Mouse (Mus musculus): ENCODE data around the gene Ndufs7. TPM values are rescaled to one million over a fixed set of nuclear protein-coding genes. Genes with fewer than 3 reads are reported as not detected.
A peak's percentile ranks its signal among the peaks of the same experiment; 100 is the strongest.

Ndufs7 gene
- total RNA-seq, 1 experiment, result 205 TPM

DNA sequence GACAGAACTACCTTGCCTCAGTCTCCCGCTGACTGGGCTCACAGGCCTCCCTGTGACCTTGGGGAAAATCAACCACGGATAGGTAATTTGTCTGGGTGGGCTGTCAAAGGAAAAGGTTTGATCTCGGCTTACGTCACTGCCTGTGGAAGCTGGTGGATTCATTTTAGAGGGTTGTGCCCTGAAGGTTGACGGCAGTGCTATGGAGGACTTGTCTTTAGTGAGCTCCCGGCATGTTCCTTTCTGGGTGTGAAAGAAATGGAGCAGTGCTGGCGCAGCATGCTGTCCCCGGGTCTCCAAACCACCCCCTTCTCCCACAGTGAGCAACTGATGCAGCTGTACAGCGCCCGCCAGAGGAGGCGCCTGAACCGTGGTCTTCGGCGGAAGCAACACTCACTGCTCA, 44.4 kb downstream of the Ndufs7 start:
- Histone ChIP-seq H3K4me1 (ENCODE audit: control insufficient read depth in 2 of 2, insufficient read depth in 2 of 2, low read length in 2 of 2, poor library complexity in 1 of 2) (peaks cover 0 to 20% of the 10 kb centered on the region in 2 experiments; a peak in 2 of 4 replicates), H3K4me3 (ENCODE audit: insufficient read depth in 1 of 2, low read depth in 1 of 2, low read length in 2 of 2, poor library complexity in 1 of 2, severe bottlenecking in 1 of 2) (peak overlapping the region; percentile 71 to 83), H3K9ac (ENCODE audit: insufficient read depth, low read depth, low read length, poor library complexity, severe bottlenecking) (peak overlapping the region; percentile 99), H3K9me3 (ENCODE audit: control insufficient read depth, insufficient read depth, low read depth, low read length) (no peaks in the 10 kb centered on the region), H3K36me3 (ENCODE audit: control insufficient read depth, insufficient read depth, low read length, poor library complexity, severe bottlenecking) (peaks cover 26% of the 10 kb centered on the region), H3K27ac (ENCODE audit: insufficient read depth, low read depth, low read length, poor library complexity, severe bottlenecking) (peak overlapping the region; percentile 87)
- TF ChIP-seq ZNF384 (IDR thresholded peaks at IDR 0.05; ENCODE audit: low read depth, low read length), result no peak
- no peak for TF ChIP-seq HCFC1 (IDR thresholded peaks at IDR 0.05; ENCODE audit: borderline replicate concordance, insufficient read depth, low read length)
- no peak for TF ChIP-seq CHD2 (IDR thresholded peaks at IDR 0.05; ENCODE audit: low read depth, low read length)
- TF ChIP-seq ZC3H11A (IDR thresholded peaks at IDR 0.05; ENCODE audit: borderline replicate concordance, low read depth, low read length), result no peak
- no peak for TF ChIP-seq MAFK (IDR thresholded peaks at IDR 0.05; ENCODE audit: insufficient read depth, low read depth, low read length)
- in situ Hi-C loops (cut with MboI; ENCODE audit: low sequenced_read_pairs in 2 of 2, unreplicated experiment in 2 of 2), result no loop called here
- no peak for DNase-seq (ENCODE audit: low read depth, low spot score)

DNA sequence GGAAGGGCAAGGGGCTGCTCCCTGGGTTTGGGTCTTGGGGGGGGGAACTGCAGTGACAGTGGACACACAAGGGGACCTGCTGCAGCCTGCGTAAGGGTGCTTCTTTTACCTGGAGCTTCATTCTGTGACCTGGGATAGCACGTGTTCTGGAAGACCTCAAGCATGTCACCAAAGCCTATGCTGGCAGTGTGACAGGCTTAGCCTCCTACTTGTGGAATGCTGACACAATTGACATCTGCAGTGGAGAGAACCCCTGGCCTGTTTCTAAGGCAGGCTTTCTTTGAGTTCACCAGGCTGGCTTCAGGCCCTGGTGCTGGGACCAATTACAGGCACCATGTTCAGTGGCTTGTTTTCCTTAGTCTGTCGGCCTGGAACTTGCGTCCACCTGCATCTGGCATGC, 45.4 kb downstream of the Ndufs7 start:
- H3K36me3 ChIP-seq (ENCODE audit: control insufficient read depth, insufficient read depth, low read length, poor library complexity, severe bottlenecking), result peaks cover 26% of the 10 kb centered on the region
- peaks cover 0 to 17% of the 10 kb centered on the region in 2 experiments; a peak in 2 of 4 replicates for H3K4me1 ChIP-seq (ENCODE audit: control insufficient read depth in 2 of 2, insufficient read depth in 2 of 2, low read length in 2 of 2, poor library complexity in 1 of 2)
- H3K4me3 ChIP-seq (ENCODE audit: insufficient read depth in 1 of 2, low read depth in 1 of 2, low read length in 2 of 2, poor library complexity in 1 of 2, severe bottlenecking in 1 of 2), result peak overlapping the region; percentile 71 to 83; a peak in 3 of 4 replicates
- DNase-seq (ENCODE audit: low read depth, low spot score), result no peak
- in situ Hi-C loops (cut with MboI; ENCODE audit: low sequenced_read_pairs in 2 of 2, unreplicated experiment in 2 of 2), result no loop called here
- H3K9me3 ChIP-seq (ENCODE audit: control insufficient read depth, insufficient read depth, low read depth, low read length), result no peaks in the 10 kb centered on the region
- TF ChIP-seq ZNF384 (IDR thresholded peaks at IDR 0.05; ENCODE audit: low read depth, low read length) (no peak), ZC3H11A (IDR thresholded peaks at IDR 0.05; ENCODE audit: borderline replicate concordance, low read depth, low read length) (no peak), CHD2 (IDR thresholded peaks at IDR 0.05; ENCODE audit: low read depth, low read length) (no peak), HCFC1 (IDR thresholded peaks at IDR 0.05; ENCODE audit: borderline replicate concordance, insufficient read depth, low read length) (no peak), MAFK (IDR thresholded peaks at IDR 0.05; ENCODE audit: insufficient read depth, low read depth, low read length) (no peak)
- peak overlapping the region; percentile 99; the same call in 1 of the 2 replicates for H3K9ac ChIP-seq (ENCODE audit: insufficient read depth, low read depth, low read length, poor library complexity, severe bottlenecking)
- H3K27ac ChIP-seq (ENCODE audit: insufficient read depth, low read depth, low read length, poor library complexity, severe bottlenecking), result no peak overlapping the region

GRCm38 (mm10) chr10:80294788-80295303, 45.9 kb downstream of the Ndufs7 start:
- DNase-seq (ENCODE audit: low read depth, low spot score), result no peak
- Histone ChIP-seq H3K4me1 (ENCODE audit: control insufficient read depth in 2 of 2, insufficient read depth in 2 of 2, low read length in 2 of 2, poor library complexity in 1 of 2) (peaks cover 0 to 17% of the 10 kb centered on the region in 2 experiments; a peak in 2 of 4 replicates), H3K36me3 (ENCODE audit: control insufficient read depth, insufficient read depth, low read length, poor library complexity, severe bottlenecking) (peaks cover 26% of the 10 kb centered on the region), H3K4me3 (ENCODE audit: insufficient read depth in 1 of 2, low read depth in 1 of 2, low read length in 2 of 2, poor library complexity in 1 of 2, severe bottlenecking in 1 of 2) (no peak overlapping the region), H3K9me3 (ENCODE audit: control insufficient read depth, insufficient read depth, low read depth, low read length) (no peaks in the 10 kb centered on the region), H3K27ac (ENCODE audit: insufficient read depth, low read depth, low read length, poor library complexity, severe bottlenecking) (no peak overlapping the region), H3K9ac (ENCODE audit: insufficient read depth, low read depth, low read length, poor library complexity, severe bottlenecking) (peak overlapping the region; percentile 99; the same call in 1 of the 2 replicates)
- in situ Hi-C loops (cut with MboI; ENCODE audit: low sequenced_read_pairs in 2 of 2, unreplicated experiment in 2 of 2), result no loop called here
- TF ChIP-seq ZC3H11A (IDR thresholded peaks at IDR 0.05; ENCODE audit: borderline replicate concordance, low read depth, low read length), result no peak
- 0 out of 2 replicates have a peak, but pooled peaks have one; percentile 7 for TF ChIP-seq CHD2 (IDR thresholded peaks at IDR 0.05; ENCODE audit: low read depth, low read length)

DNA sequence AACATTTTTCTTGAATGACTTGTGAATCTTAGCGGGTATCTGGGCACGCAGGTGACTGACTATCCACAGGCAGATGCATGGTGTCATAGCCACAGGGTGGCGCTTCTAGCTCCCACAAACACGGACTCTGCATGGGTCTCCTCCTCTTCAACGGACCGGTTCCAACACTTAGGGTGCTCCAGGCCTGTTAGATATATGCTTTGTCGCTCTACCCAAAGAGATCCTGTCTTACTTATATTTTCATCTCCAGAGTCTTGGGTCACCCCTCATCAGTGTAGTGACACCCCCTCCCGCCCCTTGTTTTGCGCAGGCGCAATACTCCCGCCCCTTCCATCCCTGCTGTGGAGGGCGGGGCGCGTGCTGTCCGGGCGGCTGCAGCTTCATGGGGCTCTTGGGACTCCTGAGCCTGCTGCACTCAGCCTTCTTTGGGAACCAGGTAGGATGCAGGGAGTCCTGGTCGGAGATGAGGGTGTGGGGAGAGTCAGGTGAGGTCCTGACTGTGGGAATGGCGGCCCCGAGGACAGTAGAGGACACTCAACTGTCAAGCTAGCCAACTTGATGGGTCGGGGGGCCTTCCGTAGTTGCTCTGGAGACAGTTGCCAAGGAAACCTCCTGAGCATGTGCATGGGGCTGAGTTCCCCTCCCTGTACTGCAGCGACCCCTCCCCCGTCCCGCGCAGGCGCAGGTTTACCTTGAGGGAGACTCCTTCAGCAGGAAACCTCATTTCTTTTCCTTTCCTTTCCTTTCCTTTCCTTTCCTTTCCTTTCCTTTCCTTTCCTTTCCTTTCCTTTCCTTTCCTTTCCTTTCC, 46.9 kb downstream of the Ndufs7 start, which contains the start of gene Apc2:
Apc2 (plus strand) TSS at position 360 of the 808 bp plus-strand sequence.
- H3K36me3 ChIP-seq (ENCODE audit: control insufficient read depth, insufficient read depth, low read length, poor library complexity, severe bottlenecking), result peaks cover 26% of the 10 kb centered on the region
- H3K4me3 ChIP-seq (ENCODE audit: insufficient read depth in 1 of 2, low read depth in 1 of 2, low read length in 2 of 2, poor library complexity in 1 of 2, severe bottlenecking in 1 of 2), result peak within 1 kb of the TSS; percentile 43 to 48
- no peaks in the 10 kb centered on the region for H3K9me3 ChIP-seq (ENCODE audit: control insufficient read depth, insufficient read depth, low read depth, low read length)
- H3K4me1 ChIP-seq (ENCODE audit: control insufficient read depth in 2 of 2, insufficient read depth in 2 of 2, low read length in 2 of 2, poor library complexity in 1 of 2), result peaks cover 0 to 17% of the 10 kb centered on the region in 2 experiments; a peak in 2 of 4 replicates
- H3K27ac ChIP-seq (ENCODE audit: insufficient read depth, low read depth, low read length, poor library complexity, severe bottlenecking), result no peak within 1 kb of the TSS
- no peak within 1 kb of the TSS; the same call in 1 of the 2 replicates for H3K9ac ChIP-seq (ENCODE audit: insufficient read depth, low read depth, low read length, poor library complexity, severe bottlenecking)
- peak; percentile 66 for DNase-seq (ENCODE audit: low read depth, low spot score)
- in situ Hi-C loops (cut with MboI; ENCODE audit: low sequenced_read_pairs in 2 of 2, unreplicated experiment in 2 of 2), result no loop called here
- TF ChIP-seq ZNF384 (IDR thresholded peaks at IDR 0.05; ENCODE audit: low read depth, low read length), result no peak
- TF ChIP-seq ZC3H11A (IDR thresholded peaks at IDR 0.05; ENCODE audit: borderline replicate concordance, low read depth, low read length), result no peak
- TF ChIP-seq CHD2 (IDR thresholded peaks at IDR 0.05; ENCODE audit: low read depth, low read length), result no peak
- TF ChIP-seq MAFK (IDR thresholded peaks at IDR 0.05; ENCODE audit: insufficient read depth, low read depth, low read length), result no peak
- TF ChIP-seq HCFC1 (IDR thresholded peaks at IDR 0.05; ENCODE audit: borderline replicate concordance, insufficient read depth, low read length), result no peak
